Mouse (Mus musculus) lung, postnatal 0 days (tissue): ENCODE data around the gene Fam20b. TPM values are rescaled to one million over a fixed set of nuclear protein-coding genes. Genes with fewer than 3 reads are reported as not detected.
A peak's percentile ranks its signal among the peaks of the same experiment; 100 is the strongest.

ENCODE experiments used
- ATAC-seq: fragments of 200-750 bp; cut with Nextera tagmentation; 2 replicates; pipeline ENCODE4 v1.8.0; 2017; ENCODE audit warnings: moderate library complexity
- DNase-seq: peaks from one replicate; pipeline ENCODE4 v3.0.0-alpha.2; 2016; ENCODE audit warnings: low spot score
- H3K27ac ChIP-seq: fragments of 300-500 bp; sonication (generic); 2 replicates; pipeline ENCODE4 v1.5.1; 2014; ENCODE audit warnings: antibody characterized with exemption, mild to moderate bottlenecking, low read length, mixed read lengths
- H3K27me3 ChIP-seq: fragments of 300-500 bp; sonication (generic); replicated peaks from 2 replicates; pipeline ENCODE4 v1.6.1; 2014; ENCODE audit warnings: low read length, mixed read lengths; ENCODE audit not compliant: insufficient read depth
- H3K36me3 ChIP-seq: fragments of 300-500 bp; sonication (generic); 2 replicates; pipeline ENCODE4 v1.6.1; 2014; ENCODE audit warnings: low read length, mixed read lengths; ENCODE audit not compliant: insufficient read depth
- H3K4me1 ChIP-seq: fragments of 300-500 bp; sonication (generic); 2 replicates; pipeline ENCODE4 v1.6.1; 2014; ENCODE audit warnings: antibody characterized with exemption, low read depth, low read length, mixed read lengths; ENCODE audit not compliant: insufficient read depth
- H3K4me2 ChIP-seq: fragments of 300-500 bp; sonication (generic); replicated peaks from 2 replicates; pipeline ENCODE4 v1.6.1; 2014; ENCODE audit warnings: low read depth, mild to moderate bottlenecking, low read length, moderate library complexity, mixed read lengths
- H3K4me3 ChIP-seq: fragments of 300-500 bp; sonication (generic); 2 replicates; pipeline ENCODE4 v1.5.1; 2014; ENCODE audit warnings: low read depth, low read length
- H3K9ac ChIP-seq: fragments of 300-500 bp; sonication (generic); replicated peaks from 2 replicates; pipeline ENCODE4 v1.6.1; 2014; ENCODE audit warnings: low read depth, mild to moderate bottlenecking
- H3K9me3 ChIP-seq: fragments of 300-500 bp; sonication (generic); 2 replicates; pipeline ENCODE4 v1.6.1; 2016; ENCODE audit warnings: low read length, mixed read lengths
- CTCF ChIP-seq: IDR thresholded peaks from 2 replicates; pipeline ENCODE4 v1.5.1; 2016; ENCODE audit warnings: antibody characterized with exemption, mild to moderate bottlenecking
- EP300 ChIP-seq: IDR thresholded peaks from 2 replicates; pipeline ENCODE4 v1.6.1; 2016; ENCODE audit warnings: antibody characterized with exemption, mild to moderate bottlenecking, control low read depth
- WGBS: fragments of 180-500 bp; shearing (Covaris S2); extraction: QIAGEN DNeasy Blood & Tissue Kit; methylation state at CpG from one replicate; pipeline ENCODE4 v1.1.7; 2014; 5-methylcytosine and 5-hydroxymethylcytosine counted together
- polyA plus RNA-seq: library from polyadenylated mRNA; unstranded; fragments of >200 nt; fragmentation: Nextera tagmentation; extraction: Ambion mirVana; gene quantifications from 2 replicates; pipeline ENCODE4 v1.2.1, GENCODE M21; 2015

Fam20b gene
- polyA plus RNA-seq, 1 experiment from 2014 or later, result 15.3 TPM

- H3K36me3 ChIP-seq, result no peaks in the 10 kb centered on the region
- H3K9me3 ChIP-seq, result no peaks in the 10 kb centered on the region
- 7% methylated on average over 31 of the region's 37 CpGs for WGBS
- H3K4me1 ChIP-seq, result peaks cover 9% of the 10 kb centered on the region; the same call in 1 of the 2 replicates
- H3K9ac ChIP-seq, result peak within 1 kb of the TSS; percentile 77
- peak within 1 kb of the TSS; percentile 74 for H3K4me3 ChIP-seq
- peak; percentile 89 for DNase-seq
- TF ChIP-seq EP300 (no peak), CTCF (no peak)
- peak; percentile 78 for ATAC-seq
- peak within 1 kb of the TSS; percentile 91 for H3K27ac ChIP-seq
- H3K27me3 ChIP-seq, result no peaks in the 10 kb centered on the region
- peak within 1 kb of the TSS; percentile 97 for H3K4me2 ChIP-seq
Measured at GRCm38 (mm10) chr1:156674195-156675000, 44.5 kb downstream of the Fam20b start, which contains the start of gene Tor3a. TSS of gene Tor3a (minus strand) at chr1:156674356.

GRCm38 (mm10) chr1:156673476-156674194 lies 45.3 kb downstream of the Fam20b start:
- DNase-seq, result peak; percentile 42
- peak overlapping the region; percentile 77 for H3K9ac ChIP-seq

GRCm38 (mm10) chr1:156672720-156673475 lies 46.0 kb downstream of the Fam20b start:
- peak overlapping the region; percentile 97 for H3K4me2 ChIP-seq
- no peaks in the 10 kb centered on the region for H3K36me3 ChIP-seq
- H3K27me3 ChIP-seq, result no peaks in the 10 kb centered on the region
- DNase-seq (peak; percentile 54), ATAC-seq (no peak)
- WGBS, result 9% methylated on average over 14 of the region's 14 CpGs
- TF ChIP-seq EP300 (no peak), CTCF (no peak)
- H3K4me1 ChIP-seq, result peaks cover 14% of the 10 kb centered on the region; the same call in 1 of the 2 replicates
- H3K9ac ChIP-seq, result peak overlapping the region; percentile 77
- no peaks in the 10 kb centered on the region for H3K9me3 ChIP-seq
- H3K4me3 ChIP-seq, result peak overlapping the region; percentile 74
- H3K27ac ChIP-seq, result peak overlapping the region; percentile 91

More at GRCm38 (mm10) chr1:156673476-156674194, 45.3 kb downstream of the Fam20b start:
- peaks cover 10% of the 10 kb centered on the region; the same call in 1 of the 2 replicates for H3K4me1 ChIP-seq
- peak overlapping the region; percentile 74 for H3K4me3 ChIP-seq
- H3K36me3 ChIP-seq, result no peaks in the 10 kb centered on the region
- WGBS, result 1% methylated on average over 28 of the region's 29 CpGs
- TF ChIP-seq CTCF (no peak), EP300 (no peak)
- H3K9me3 ChIP-seq, result no peaks in the 10 kb centered on the region
- H3K27ac ChIP-seq, result peak overlapping the region; percentile 91
- ATAC-seq, result no peak
- peak overlapping the region; percentile 97 for H3K4me2 ChIP-seq
- H3K27me3 ChIP-seq, result no peaks in the 10 kb centered on the region

GRCm38 (mm10) chr1:156671921-156672320 lies 47.0 kb downstream of the Fam20b start:
- no peak overlapping the region for H3K4me3 ChIP-seq
- no peaks in the 10 kb centered on the region for H3K36me3 ChIP-seq
- DNase-seq (no peak), ATAC-seq (no peak)
- H3K9ac ChIP-seq, result no peak overlapping the region
- no peak overlapping the region for H3K4me2 ChIP-seq
- TF ChIP-seq CTCF (no peak), EP300 (no peak)
- H3K4me1 ChIP-seq, result peaks cover 14% of the 10 kb centered on the region; the same call in 1 of the 2 replicates
- 78% methylated on average over 3 of the region's 3 CpGs for WGBS
- no peak overlapping the region for H3K27ac ChIP-seq
- H3K27me3 ChIP-seq, result no peaks in the 10 kb centered on the region
- no peaks in the 10 kb centered on the region for H3K9me3 ChIP-seq

GRCm38 (mm10) chr1:156669208-156669983 lies 49.5 kb downstream of the Fam20b start:
- Histone ChIP-seq H3K36me3 (no peaks in the 10 kb centered on the region), H3K27me3 (no peaks in the 10 kb centered on the region), H3K4me3 (no peak overlapping the region), H3K4me1 (peaks cover 12% of the 10 kb centered on the region; the same call in 1 of the 2 replicates), H3K9me3 (no peaks in the 10 kb centered on the region), H3K4me2 (no peak overlapping the region), H3K9ac (no peak overlapping the region), H3K27ac (peak overlapping the region; percentile 86)
- DNase-seq (peak; percentile 91), ATAC-seq (peak; percentile 80)
- TF ChIP-seq EP300 (peak; percentile 92), CTCF (no peak)
- WGBS, result 35% methylated on average over 11 of the region's 11 CpGs
